Mouse (Mus musculus) ES-Bruce4 (cell line): ENCODE data around the gene Xpnpep2.

Source experiments
- CTCF ChIP-seq: IDR thresholded peaks from one replicate; pipeline ENCODE4 v1.8.1; 2011; ENCODE audit warnings: low read depth, low read length
- POLR2A ChIP-seq: IDR thresholded peaks from one replicate; pipeline ENCODE4 v1.8.1; 2011; ENCODE audit warnings: low read length; ENCODE audit not compliant: insufficient read depth

GRCm38 (mm10) chrX:48141481-48141880, 33.0 kb downstream of the Xpnpep2 start:
- TF ChIP-seq CTCF (no peak), POLR2A (no peak)
